Mouse (Mus musculus) kidney, embryonic 15.5 days (tissue): ENCODE results near the gene Slc22a14. TPM values are rescaled to one million over a fixed set of nuclear protein-coding genes. Genes with fewer than 3 reads are reported as not detected.
A peak's percentile ranks its signal among the peaks of the same experiment; 100 is the strongest.

Experiments
- ATAC-seq: fragments of 200-750 bp; cut with Nextera tagmentation; replicated peaks from 2 replicates; pipeline ENCODE4 v1.8.0; 2017; ENCODE audit warnings: moderate TSS enrichment; ENCODE audit not compliant: low FRiP score
- H3K27ac ChIP-seq: fragments of 300-500 bp; sonication (generic); 2 replicates; pipeline ENCODE4 v1.5.1; 2015; ENCODE audit warnings: mild to moderate bottlenecking, inconsistent platforms
- H3K27me3 ChIP-seq: fragments of 300-500 bp; sonication (generic); 2 replicates; pipeline ENCODE4 v1.6.1; 2015; ENCODE audit warnings: inconsistent platforms
- H3K36me3 ChIP-seq: fragments of 300-500 bp; sonication (generic); 2 replicates; pipeline ENCODE4 v1.6.1; 2015; ENCODE audit warnings: inconsistent platforms
- H3K4me1 ChIP-seq: fragments of 300-500 bp; sonication (generic); 2 replicates; pipeline ENCODE4 v1.6.1; 2015; ENCODE audit warnings: inconsistent platforms
- H3K4me2 ChIP-seq: fragments of 300-500 bp; sonication (generic); 2 replicates; pipeline ENCODE4 v1.6.1; 2015; ENCODE audit warnings: moderate library complexity, mild to moderate bottlenecking, inconsistent platforms
- H3K4me3 ChIP-seq: fragments of 300-500 bp; sonication (generic); replicated peaks from 2 replicates; pipeline ENCODE4 v1.5.1; 2015; ENCODE audit warnings: mild to moderate bottlenecking, inconsistent platforms
- H3K9ac ChIP-seq: fragments of 300-500 bp; sonication (generic); 2 replicates; pipeline ENCODE4 v1.6.1; 2015; ENCODE audit warnings: mild to moderate bottlenecking, inconsistent platforms
- H3K9me3 ChIP-seq: fragments of 300-500 bp; sonication (generic); replicated peaks from 2 replicates; pipeline ENCODE4 v1.6.1; 2016; ENCODE audit warnings: inconsistent platforms
- WGBS: fragments of 180-500 bp; shearing (Covaris S2); methylation state at CpG from one replicate; pipeline ENCODE4 v1.1.7; 2015; ENCODE audit warnings: mixed read lengths; 5-methylcytosine and 5-hydroxymethylcytosine counted together
- polyA plus RNA-seq: library from polyadenylated mRNA; unstranded; fragments of >200 nt; fragmentation: Nextera tagmentation; extraction: Ambion mirVana; gene quantifications from 2 replicates; pipeline ENCODE4 v1.2.1, GENCODE M21; 2015

Slc22a14 gene
- polyA plus RNA-seq, 1 experiment from 2014 or later = 0.30 TPM

DNA sequence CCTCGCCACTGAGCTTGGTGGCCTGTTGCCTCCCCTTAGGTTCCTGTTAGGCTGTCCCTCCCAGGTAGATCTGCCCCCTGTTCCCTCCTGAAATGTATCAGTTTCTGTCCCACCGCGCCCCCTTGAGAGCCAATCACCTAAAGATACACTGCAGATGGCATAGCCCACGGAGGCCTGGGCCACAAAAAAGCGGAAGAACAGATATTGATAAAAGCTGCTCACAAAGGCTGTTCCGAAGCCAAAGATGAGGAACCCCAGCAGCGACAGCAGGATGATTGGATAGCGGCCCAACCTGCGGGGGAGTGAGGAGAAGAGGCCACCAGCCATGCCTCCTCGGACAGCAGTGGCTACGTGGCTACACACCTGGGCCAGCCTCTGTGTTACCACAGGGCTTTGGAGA lies 186.1 kb downstream of the Slc22a14 start:
- Histone ChIP-seq H3K4me1 (peaks cover 10% of the 10 kb centered on the region; the same call in 1 of the 2 replicates), H3K9ac (no peak overlapping the region), H3K9me3 (no peaks in the 10 kb centered on the region), H3K4me2 (no peak overlapping the region), H3K4me3 (no peak overlapping the region), H3K27me3 (no peaks in the 10 kb centered on the region), H3K36me3 (no peaks in the 10 kb centered on the region), H3K27ac (no peak overlapping the region)
- WGBS = 85% methylated on average over 11 of the region's 11 CpGs
- no peak for ATAC-seq

DNA sequence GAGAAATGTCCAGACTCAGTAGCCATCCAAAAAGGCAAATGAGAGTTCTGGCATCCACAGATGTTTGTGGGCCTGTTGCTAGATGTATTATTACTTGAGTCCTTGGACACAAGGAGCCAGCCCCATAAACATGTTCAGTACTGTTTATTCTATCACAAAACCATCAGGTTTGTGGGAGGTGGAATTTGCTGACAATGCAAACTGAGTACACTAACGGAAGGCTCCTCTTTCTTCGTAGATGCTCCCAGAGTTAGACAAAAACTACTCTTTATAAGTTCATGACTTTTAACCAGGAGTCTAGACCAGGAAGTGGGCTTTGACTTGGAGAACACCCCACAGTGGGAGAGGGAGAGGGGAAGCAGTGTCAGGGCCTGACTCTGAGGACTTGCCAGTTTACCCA lies 197.7 kb downstream of the Slc22a14 start:
- ATAC-seq = no peak
- no peaks in the 10 kb centered on the region for H3K36me3 ChIP-seq
- H3K9me3 ChIP-seq = no peaks in the 10 kb centered on the region
- H3K4me1 ChIP-seq = no peaks in the 10 kb centered on the region
- no peak overlapping the region for H3K4me3 ChIP-seq
- WGBS = 81% methylated on average over 2 of the region's 2 CpGs
- no peak overlapping the region for H3K27ac ChIP-seq
- H3K27me3 ChIP-seq = no peaks in the 10 kb centered on the region
- no peak overlapping the region for H3K4me2 ChIP-seq
- no peak overlapping the region for H3K9ac ChIP-seq

DNA sequence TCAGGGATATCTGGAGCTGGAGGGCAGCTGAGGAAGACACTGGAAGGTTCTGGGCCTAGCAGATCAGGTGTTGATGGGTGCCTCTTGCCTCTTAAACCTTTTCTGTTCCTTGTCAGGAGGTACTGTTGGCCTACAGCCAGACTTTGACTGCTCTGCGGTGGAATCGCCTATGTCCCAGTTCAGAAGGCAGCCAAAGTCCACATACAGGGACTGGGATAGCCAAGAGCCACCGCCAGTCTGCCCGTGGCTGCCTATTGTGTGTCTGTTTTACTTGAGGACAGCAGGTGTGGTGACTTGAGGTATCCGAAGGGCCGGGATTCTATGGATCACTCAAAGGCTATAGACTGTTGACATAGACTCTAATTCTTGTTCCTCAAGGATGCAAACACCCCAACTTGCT lies 199.8 kb downstream of the Slc22a14 start:
- Histone ChIP-seq H3K4me3 (no peak overlapping the region), H3K4me2 (no peak overlapping the region), H3K9me3 (no peaks in the 10 kb centered on the region), H3K36me3 (no peaks in the 10 kb centered on the region), H3K4me1 (no peaks in the 10 kb centered on the region), H3K27ac (no peak overlapping the region), H3K9ac (no peak overlapping the region), H3K27me3 (no peaks in the 10 kb centered on the region)
- ATAC-seq = no peak
- 90% methylated on average over 6 of the region's 6 CpGs for WGBS

DNA sequence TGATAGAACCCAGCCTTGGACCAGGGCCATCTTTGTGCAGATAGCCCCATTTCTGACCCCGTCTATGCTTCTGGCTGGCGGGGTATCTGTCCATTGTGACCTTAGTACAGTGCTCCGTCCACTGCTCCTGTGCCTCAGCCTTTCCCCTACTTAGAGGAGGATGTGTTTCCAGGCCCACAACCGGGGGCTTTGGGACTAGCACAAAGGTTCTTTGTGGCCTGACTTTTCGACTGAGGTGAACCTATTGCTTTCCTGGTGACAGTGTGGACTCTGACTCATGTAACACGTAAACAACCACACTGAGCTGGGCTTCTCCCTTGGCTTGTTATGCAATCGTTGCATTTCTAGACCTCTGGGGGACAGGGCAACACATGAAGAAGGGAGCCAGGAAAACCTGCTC lies 200.6 kb downstream of the Slc22a14 start:
- Histone ChIP-seq H3K4me3 (no peak overlapping the region), H3K9me3 (no peaks in the 10 kb centered on the region), H3K27ac (no peak overlapping the region), H3K4me1 (no peaks in the 10 kb centered on the region), H3K36me3 (no peaks in the 10 kb centered on the region), H3K9ac (no peak overlapping the region), H3K27me3 (no peaks in the 10 kb centered on the region), H3K4me2 (no peak overlapping the region)
- WGBS = 87% methylated on average over 7 of the region's 7 CpGs
- ATAC-seq = no peak

DNA sequence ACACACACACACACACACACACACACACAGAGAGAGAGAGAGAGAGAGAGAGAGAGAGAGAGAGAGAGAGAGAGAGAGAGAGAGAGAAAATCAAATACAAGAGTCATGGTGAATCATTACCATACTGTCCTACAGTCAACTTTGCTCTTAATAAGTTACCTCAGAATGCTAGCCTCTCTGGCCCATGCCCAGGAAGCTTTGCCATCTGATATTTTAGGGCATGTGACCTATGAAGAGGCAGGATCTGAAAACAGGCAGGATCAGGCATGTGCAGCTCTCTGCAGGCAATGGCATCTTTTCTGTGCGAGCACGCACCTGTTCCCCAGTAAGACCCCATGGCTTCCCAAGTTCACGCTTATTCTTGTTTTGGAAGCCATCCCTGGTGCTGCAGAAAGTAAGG lies 204.7 kb downstream of the Slc22a14 start:
- no peaks in the 10 kb centered on the region for H3K9me3 ChIP-seq
- WGBS = 78% methylated on average over 3 of the region's 3 CpGs
- peaks cover 3% of the 10 kb centered on the region; the same call in 1 of the 2 replicates for H3K4me1 ChIP-seq
- H3K36me3 ChIP-seq = no peaks in the 10 kb centered on the region
- no peak overlapping the region for H3K4me3 ChIP-seq
- ATAC-seq = no peak
- peak overlapping the region; percentile 67 for H3K27ac ChIP-seq
- no peak overlapping the region for H3K9ac ChIP-seq
- no peak overlapping the region for H3K4me2 ChIP-seq
- 0 out of 2 replicates have a peak, but pooled peaks cover 3% of the 10 kb centered on the region for H3K27me3 ChIP-seq

DNA sequence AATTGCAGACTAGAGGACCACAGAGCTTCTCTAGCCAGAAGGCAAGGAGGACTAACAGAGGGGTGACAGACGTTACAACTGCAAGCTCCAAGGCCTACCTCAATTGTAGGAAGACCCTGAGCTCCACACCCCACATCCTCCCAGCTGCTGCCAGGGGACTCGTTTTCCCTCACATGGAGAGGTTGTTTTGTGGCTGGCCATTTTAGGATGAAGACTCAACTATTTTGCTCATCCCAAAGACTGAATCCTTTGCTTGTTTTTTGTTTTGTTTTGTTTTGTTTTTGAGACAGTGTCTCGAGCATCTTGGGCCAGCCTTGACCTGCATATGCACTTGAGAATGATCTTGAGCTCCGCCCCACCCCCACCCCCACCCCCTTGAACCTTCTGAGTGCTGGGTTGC lies 206.5 kb downstream of the Slc22a14 start, which contains the start of gene Gm47289:
Gene Gm47289 (plus strand): TSS at position 301 of the 400 bp plus-strand sequence.
- WGBS = 48% methylated on average over 4 of the region's 4 CpGs
- H3K36me3 ChIP-seq = no peaks in the 10 kb centered on the region
- ATAC-seq = no peak

DNA sequence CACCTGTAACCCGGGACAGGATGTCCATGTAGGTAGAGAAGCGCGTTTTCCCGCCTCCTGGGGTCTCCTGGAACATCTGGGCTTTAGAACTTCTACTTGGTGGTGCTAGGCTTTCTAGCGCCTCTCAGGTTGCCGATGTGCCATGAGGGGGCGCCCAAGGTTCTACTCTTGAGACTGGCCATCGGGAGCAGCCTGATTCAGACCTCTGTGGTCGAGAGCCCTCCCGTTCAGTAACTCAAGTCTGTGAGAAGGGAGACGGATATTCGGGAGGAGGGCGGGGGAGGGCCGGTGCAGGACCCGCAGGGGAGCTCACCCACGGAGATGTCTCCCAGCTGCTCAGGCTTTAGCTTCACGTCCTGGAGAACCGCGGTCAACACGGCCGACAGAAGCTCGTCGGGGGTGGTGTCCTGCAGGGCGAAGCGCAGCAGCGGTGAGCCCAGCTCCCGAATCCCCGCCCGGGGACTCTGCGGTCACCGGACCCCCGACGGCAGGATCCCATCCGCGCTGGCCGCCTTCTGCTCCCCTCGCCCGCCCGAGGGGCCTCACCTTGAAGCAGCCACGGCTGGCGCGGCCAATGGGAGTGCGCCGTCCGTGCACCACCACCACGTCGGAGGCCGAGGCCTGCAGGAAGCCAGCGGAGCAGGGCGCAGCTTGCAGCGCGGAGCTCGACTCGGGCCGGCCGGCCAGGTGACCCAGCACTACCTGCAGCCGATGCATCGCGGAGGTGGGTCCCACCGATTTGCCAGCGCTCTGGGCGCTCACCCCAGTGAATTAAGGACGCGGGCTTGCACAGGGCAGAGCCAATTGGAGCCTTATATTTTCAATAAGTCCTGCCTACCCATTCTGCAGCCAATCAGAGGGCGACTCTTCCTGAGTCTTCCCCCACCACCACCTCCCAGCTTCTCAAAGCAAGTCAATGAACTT lies 208.8 kb downstream of the Slc22a14 start, which contains the start of gene Acaa1b:
Gene Acaa1b (minus strand): TSS at position 816 of the 924 bp plus-strand sequence.
- Histone ChIP-seq H3K36me3 (no peaks in the 10 kb centered on the region), H3K4me3 (peak within 1 kb of the TSS; percentile 60), H3K4me1 (peaks cover 3% of the 10 kb centered on the region; the same call in 1 of the 2 replicates), H3K27me3 (peaks cover 3% of the 10 kb centered on the region; the same call in 1 of the 2 replicates), H3K9me3 (no peaks in the 10 kb centered on the region), H3K9ac (peak within 1 kb of the TSS; percentile 49; the same call in 1 of the 2 replicates), H3K4me2 (peak within 1 kb of the TSS; percentile 88), H3K27ac (peak within 1 kb of the TSS; percentile 27; the same call in 1 of the 2 replicates)
- peak; percentile 90 for ATAC-seq
- WGBS = under 1% methylated on average over 64 of the region's 65 CpGs

More for the DNA sequence above, 206.5 kb downstream of the Slc22a14 start, which contains the start of gene Gm47289:
- no peak within 1 kb of the TSS for H3K27ac ChIP-seq
- peaks cover 3% of the 10 kb centered on the region; the same call in 1 of the 2 replicates for H3K27me3 ChIP-seq
- no peak within 1 kb of the TSS for H3K9ac ChIP-seq
- H3K4me1 ChIP-seq = peaks cover 3% of the 10 kb centered on the region; the same call in 1 of the 2 replicates
- H3K9me3 ChIP-seq = no peaks in the 10 kb centered on the region
- H3K4me3 ChIP-seq = no peak within 1 kb of the TSS
- no peak within 1 kb of the TSS for H3K4me2 ChIP-seq

DNA sequence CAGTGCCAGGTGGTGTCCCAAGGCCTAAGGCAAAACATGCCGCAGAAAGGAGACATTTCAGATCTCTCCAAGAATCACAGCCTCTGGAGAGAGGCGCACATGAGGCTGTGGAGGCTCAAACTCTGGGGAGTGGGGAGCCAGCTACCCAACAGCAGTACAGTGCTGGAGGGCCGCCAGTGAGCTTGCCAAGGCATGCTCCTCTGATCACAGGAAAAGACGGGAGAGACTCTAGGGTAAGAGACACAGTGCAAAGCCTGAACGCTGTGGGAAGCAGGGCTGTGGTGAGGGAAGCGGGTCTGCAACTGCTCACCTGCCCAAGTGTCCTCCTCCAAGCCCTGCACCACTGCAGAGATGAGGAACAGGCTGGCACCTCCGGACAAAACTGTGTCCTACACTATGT lies 209.5 kb downstream of the Slc22a14 start:
- H3K27me3 ChIP-seq = peaks cover 3% of the 10 kb centered on the region; the same call in 1 of the 2 replicates
- H3K4me1 ChIP-seq = peaks cover 3% of the 10 kb centered on the region; the same call in 1 of the 2 replicates
- ATAC-seq = no peak
- peak overlapping the region; percentile 88 for H3K4me2 ChIP-seq
- no peak overlapping the region for H3K27ac ChIP-seq
- no peak overlapping the region for H3K9ac ChIP-seq
- WGBS = 59% methylated on average over 7 of the region's 7 CpGs
- H3K4me3 ChIP-seq = peak overlapping the region; percentile 60
- no peaks in the 10 kb centered on the region for H3K36me3 ChIP-seq
- H3K9me3 ChIP-seq = no peaks in the 10 kb centered on the region

DNA sequence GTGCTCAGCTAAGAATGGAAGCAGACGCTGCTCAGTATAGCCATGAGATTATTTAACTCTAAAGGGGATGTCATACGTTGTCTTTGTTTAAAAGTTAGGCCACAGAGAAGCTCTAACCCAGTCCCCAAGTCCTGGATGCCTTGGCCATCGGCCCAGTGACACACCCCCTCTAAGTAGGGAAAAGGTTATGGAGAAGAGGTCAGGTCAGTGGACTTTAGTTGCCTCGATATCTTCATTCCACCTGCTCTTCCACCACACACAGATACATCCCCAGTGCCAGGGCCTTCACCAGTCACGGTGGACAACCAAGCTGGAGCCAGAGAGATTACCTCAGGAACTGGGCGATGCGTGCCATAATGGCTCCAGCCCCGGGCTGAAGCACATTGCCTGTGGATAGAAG lies 209.9 kb downstream of the Slc22a14 start:
- no peak overlapping the region for H3K27ac ChIP-seq
- H3K27me3 ChIP-seq = peaks cover 3% of the 10 kb centered on the region; the same call in 1 of the 2 replicates
- no peaks in the 10 kb centered on the region for H3K9me3 ChIP-seq
- no peak overlapping the region for H3K4me2 ChIP-seq
- no peak overlapping the region for H3K4me3 ChIP-seq
- no peaks in the 10 kb centered on the region for H3K36me3 ChIP-seq
- peaks cover 3% of the 10 kb centered on the region; the same call in 1 of the 2 replicates for H3K4me1 ChIP-seq
- 81% methylated on average over 8 of the region's 8 CpGs for WGBS
- no peak for ATAC-seq
- no peak overlapping the region for H3K9ac ChIP-seq

DNA sequence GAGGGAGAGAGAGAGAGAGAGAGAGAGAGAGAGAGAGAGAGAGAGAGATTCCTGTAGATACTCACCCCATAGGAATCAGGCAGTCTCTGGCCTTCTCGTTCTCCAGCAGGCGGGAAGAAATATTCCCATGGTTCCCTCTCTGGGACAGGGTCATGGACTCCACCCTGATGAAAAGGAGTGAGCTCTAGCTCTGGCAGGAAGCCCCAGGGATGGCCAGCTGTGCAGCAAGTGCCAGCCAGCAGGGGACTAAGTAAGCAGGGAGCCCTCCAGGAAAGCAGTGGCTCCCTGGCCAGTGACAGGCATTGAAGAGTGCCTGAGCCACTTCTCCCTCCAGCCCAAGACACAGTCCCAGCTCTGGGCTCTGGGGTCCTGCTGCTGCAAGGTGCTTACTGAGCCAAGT lies 213.6 kb downstream of the Slc22a14 start:
- Histone ChIP-seq H3K9me3 (no peaks in the 10 kb centered on the region), H3K27me3 (peaks cover 1% of the 10 kb centered on the region; the same call in 1 of the 2 replicates), H3K9ac (no peak overlapping the region), H3K36me3 (no peaks in the 10 kb centered on the region), H3K27ac (no peak overlapping the region), H3K4me1 (peaks cover 2% of the 10 kb centered on the region; the same call in 1 of the 2 replicates), H3K4me3 (no peak overlapping the region), H3K4me2 (no peak overlapping the region)
- no peak for ATAC-seq
- 47% methylated on average over 2 of the region's 2 CpGs for WGBS

DNA sequence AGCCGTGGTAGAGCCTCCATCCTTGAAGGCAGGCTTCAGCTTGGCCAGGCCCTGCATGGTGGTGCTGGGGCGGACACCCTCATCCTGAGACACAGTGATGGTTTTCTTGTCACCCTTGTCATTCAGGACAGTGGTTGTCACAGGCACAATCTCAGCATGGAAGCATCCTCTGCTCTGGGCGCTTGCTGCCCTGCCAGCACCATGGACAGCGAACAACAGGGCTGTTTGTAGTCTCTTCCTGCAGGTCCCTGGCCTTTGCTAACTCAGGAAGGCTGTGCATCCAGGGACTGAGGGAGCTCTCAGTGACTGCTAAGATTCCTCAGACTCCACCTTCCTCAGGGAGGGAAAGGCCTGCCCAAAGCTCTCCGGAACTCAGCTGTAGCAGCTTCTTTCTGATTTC lies 215.8 kb downstream of the Slc22a14 start:
- Histone ChIP-seq H3K4me1 (no peaks in the 10 kb centered on the region), H3K9me3 (no peaks in the 10 kb centered on the region), H3K4me3 (no peak overlapping the region), H3K9ac (no peak overlapping the region), H3K36me3 (no peaks in the 10 kb centered on the region), H3K27me3 (no peaks in the 10 kb centered on the region), H3K4me2 (no peak overlapping the region), H3K27ac (no peak overlapping the region)
- 23% methylated on average over 5 of the region's 5 CpGs for WGBS
- 0 out of 2 replicates have a peak, but pooled peaks have one; percentile 47 for ATAC-seq

DNA sequence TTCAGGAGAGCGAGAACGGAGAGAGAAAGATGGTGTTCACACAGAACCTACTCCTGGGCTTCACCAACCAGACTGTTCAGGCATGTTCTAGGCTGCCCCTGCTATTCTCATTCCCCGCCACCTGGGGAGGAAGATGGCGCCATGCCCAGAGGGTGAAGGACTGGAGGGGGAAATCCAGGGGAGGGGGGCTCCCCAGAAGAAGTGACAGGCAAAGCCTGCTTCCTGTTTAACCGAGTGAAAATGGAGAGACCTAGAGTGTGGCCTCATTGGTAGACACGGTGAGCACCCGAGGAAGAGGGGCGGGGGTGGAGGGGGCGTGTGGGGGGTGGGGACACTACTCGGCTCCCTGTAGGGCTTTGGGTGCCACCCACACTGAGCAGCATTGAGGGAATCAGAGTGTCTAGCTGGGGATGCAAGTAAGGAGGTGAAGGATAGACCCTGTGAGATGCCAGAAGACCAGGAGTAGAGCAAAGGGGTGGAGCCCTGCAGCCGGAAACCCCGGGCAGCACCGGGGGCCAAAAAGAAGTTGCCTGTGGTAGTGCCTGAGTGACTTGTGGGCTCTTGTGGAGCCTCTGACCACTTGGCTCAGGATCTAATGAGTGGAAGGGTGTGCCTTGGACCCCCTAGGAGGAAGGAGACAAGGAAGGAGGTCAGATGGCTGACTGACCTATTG lies 219.1 kb downstream of the Slc22a14 start:
- Histone ChIP-seq H3K27ac (no peak overlapping the region), H3K4me3 (no peak overlapping the region), H3K36me3 (no peaks in the 10 kb centered on the region), H3K9me3 (no peaks in the 10 kb centered on the region), H3K9ac (no peak overlapping the region), H3K4me2 (no peak overlapping the region), H3K4me1 (no peaks in the 10 kb centered on the region), H3K27me3 (no peaks in the 10 kb centered on the region)
- ATAC-seq = no peak
- WGBS = 70% methylated on average over 13 of the region's 13 CpGs
